Mouse (Mus musculus) midbrain, embryonic 13.5 days (tissue): ENCODE measurements around the gene Glod5. TPM values are rescaled to one million over a fixed set of nuclear protein-coding genes. Genes with fewer than 3 reads are reported as not detected.

Experiments used
- ATAC-seq: fragments of 200-750 bp; cut with Nextera tagmentation; 2 replicates; pipeline ENCODE4 v1.8.0; 2017; ENCODE audit warnings: mild to moderate bottlenecking, moderate TSS enrichment, moderate library complexity
- H3K27ac ChIP-seq: fragments of 300-500 bp; sonication (generic); 2 replicates; pipeline ENCODE4 v1.5.1; 2015; ENCODE audit warnings: inconsistent platforms, mild to moderate bottlenecking, moderate library complexity
- H3K27me3 ChIP-seq: fragments of 300-500 bp; sonication (generic); 2 replicates; pipeline ENCODE4 v1.6.1; 2015; ENCODE audit warnings: mild to moderate bottlenecking, inconsistent platforms
- H3K36me3 ChIP-seq: fragments of 300-500 bp; sonication (generic); 2 replicates; pipeline ENCODE4 v1.6.1; 2015; ENCODE audit warnings: mild to moderate bottlenecking, inconsistent platforms
- H3K4me1 ChIP-seq: fragments of 300-500 bp; sonication (generic); replicated peaks from 2 replicates; pipeline ENCODE4 v1.6.1; 2015; ENCODE audit warnings: inconsistent platforms
- H3K4me2 ChIP-seq: fragments of 300-500 bp; sonication (generic); replicated peaks from 2 replicates; pipeline ENCODE4 v1.6.1; 2015; ENCODE audit warnings: moderate library complexity, mild to moderate bottlenecking, inconsistent platforms
- H3K4me3 ChIP-seq: fragments of 300-500 bp; sonication (generic); replicated peaks from 2 replicates; pipeline ENCODE4 v1.5.1; 2015; ENCODE audit warnings: mild to moderate bottlenecking, inconsistent platforms
- H3K9ac ChIP-seq: fragments of 300-500 bp; sonication (generic); replicated peaks from 2 replicates; pipeline ENCODE4 v1.6.1; 2015; ENCODE audit warnings: mild to moderate bottlenecking, inconsistent platforms
- H3K9me3 ChIP-seq: fragments of 300-500 bp; sonication (generic); 2 replicates; pipeline ENCODE4 v1.6.1; 2016; ENCODE audit warnings: mild to moderate bottlenecking, inconsistent platforms
- WGBS: fragments of 180-500 bp; shearing (Covaris S2); methylation state at CpG from one replicate; pipeline ENCODE4 v1.1.7; 2015; 5-methylcytosine and 5-hydroxymethylcytosine counted together
- polyA plus RNA-seq: library from polyadenylated mRNA; unstranded; fragments of >200 nt; fragmentation: Nextera tagmentation; extraction: Ambion mirVana; gene quantifications from 2 replicates; pipeline ENCODE4 v1.2.1, GENCODE M21; 2015

The Glod5 gene
- polyA plus RNA-seq, 1 experiment from 2014 or later = 0.26 TPM

- no peak overlapping the region for H3K27ac ChIP-seq
- H3K4me1 ChIP-seq = no peaks in the 10 kb centered on the region
- no peaks in the 10 kb centered on the region for H3K27me3 ChIP-seq
- no peak for ATAC-seq
- H3K4me2 ChIP-seq = no peak overlapping the region
- WGBS = 75% methylated on average over 7 of the region's 7 CpGs
- no peak overlapping the region for H3K4me3 ChIP-seq
- H3K36me3 ChIP-seq = no peaks in the 10 kb centered on the region
- H3K9me3 ChIP-seq = no peaks in the 10 kb centered on the region
- no peak overlapping the region for H3K9ac ChIP-seq
Measured at GRCm38 (mm10) chrX:7963829-7964626, 54.3 kb downstream of the Glod5 start.

GRCm38 (mm10) chrX:7958868-7959267 is 59.4 kb downstream of the Glod5 start:
- WGBS = 95% methylated on average over 9 of the region's 9 CpGs
- Histone ChIP-seq H3K27me3 (no peaks in the 10 kb centered on the region), H3K4me3 (no peak overlapping the region), H3K9me3 (no peaks in the 10 kb centered on the region), H3K4me1 (no peaks in the 10 kb centered on the region), H3K9ac (no peak overlapping the region), H3K36me3 (no peaks in the 10 kb centered on the region), H3K27ac (no peak overlapping the region), H3K4me2 (no peak overlapping the region)
- no peak for ATAC-seq

Other genes with a start within 250 kb of the Glod5 start
- gene Gripap1, start 228.7 kb downstream of the Glod5 start, polyA plus RNA-seq = 76.5 and 81.7 TPM in 2 replicates
- 1.4 and 2.1 TPM in 2 replicates for gene Kcnd1, start 196.2 kb downstream of the Glod5 start, polyA plus RNA-seq
- 46.4 and 53.2 TPM in 2 replicates for gene Otud5, start 177.1 kb downstream of the Glod5 start, polyA plus RNA-seq
- gene Pim2, start 140.2 kb downstream of the Glod5 start, polyA plus RNA-seq = 20.8 and 21.9 TPM in 2 replicates
- 34.6 and 41.5 TPM in 2 replicates for gene Slc35a2, start 134.5 kb downstream of the Glod5 start, polyA plus RNA-seq
- 216 and 236 TPM in 2 replicates for gene Pqbp1, start 119.2 kb downstream of the Glod5 start, polyA plus RNA-seq
- gene Timm17b, start 119.1 kb downstream of the Glod5 start, polyA plus RNA-seq = 171 and 173 TPM in 2 replicates
- not detected in 2 replicates for gene Gm10491, start 110.7 kb downstream of the Glod5 start, polyA plus RNA-seq
- not detected in 2 replicates for gene Gm10490, start 109.0 kb downstream of the Glod5 start, polyA plus RNA-seq
- 164 and 172 TPM in 2 replicates for gene Pcsk1n, start 98.7 kb downstream of the Glod5 start, polyA plus RNA-seq
- gene Eras, start 89.9 kb downstream of the Glod5 start, polyA plus RNA-seq = 0.24 TPM in 1 of 2 replicates, not detected in the other
- 76.7 and 78.2 TPM in 2 replicates for gene Hdac6, start 70.6 kb downstream of the Glod5 start, polyA plus RNA-seq
- gene Gata1, start 40.4 kb downstream of the Glod5 start, polyA plus RNA-seq = 0.24 and 0.31 TPM in 2 replicates
- gene Suv39h1, start 56.3 kb upstream of the Glod5 start, polyA plus RNA-seq = 49.9 and 50.4 TPM in 2 replicates
- 0.15 TPM in 1 of 2 replicates, not detected in the other for gene Was, start 72.0 kb upstream of the Glod5 start, polyA plus RNA-seq
- gene Wdr13, start 114.4 kb upstream of the Glod5 start, polyA plus RNA-seq = 56.8 and 58.0 TPM in 2 replicates
- 358 and 422 TPM in 2 replicates for gene Rbm3, start 127.4 kb upstream of the Glod5 start, polyA plus RNA-seq
- 17.5 and 19.0 TPM in 2 replicates for gene Tbc1d25, start 157.7 kb upstream of the Glod5 start, polyA plus RNA-seq
- 29.3 and 36.7 TPM in 2 replicates for gene Ebp, start 175.0 kb upstream of the Glod5 start, polyA plus RNA-seq
- 40.5 and 41.9 TPM in 2 replicates for gene Porcn, start 188.0 kb upstream of the Glod5 start, polyA plus RNA-seq
- 47.3 and 50.8 TPM in 2 replicates for gene Ftsj1, start 233.9 kb upstream of the Glod5 start, polyA plus RNA-seq